Mouse (Mus musculus) lung, adult 2 months (tissue): ENCODE results near the gene Togaram2.

Experiments
- CTCF ChIP-seq: fragments of 200-500 bp; IDR thresholded peaks from 2 replicates; pipeline ENCODE4 v1.5.1; 2011; ENCODE audit warnings: mild to moderate bottlenecking, low read length, control low read depth; ENCODE audit not compliant: insufficient read depth
- POLR2A ChIP-seq: fragments of 200-500 bp; IDR thresholded peaks from 2 replicates; pipeline ENCODE4 v1.6.1; 2011; ENCODE audit warnings: low read depth, mild to moderate bottlenecking, control low read depth, low read length, borderline replicate concordance; ENCODE audit errors: extremely low read depth

DNA sequence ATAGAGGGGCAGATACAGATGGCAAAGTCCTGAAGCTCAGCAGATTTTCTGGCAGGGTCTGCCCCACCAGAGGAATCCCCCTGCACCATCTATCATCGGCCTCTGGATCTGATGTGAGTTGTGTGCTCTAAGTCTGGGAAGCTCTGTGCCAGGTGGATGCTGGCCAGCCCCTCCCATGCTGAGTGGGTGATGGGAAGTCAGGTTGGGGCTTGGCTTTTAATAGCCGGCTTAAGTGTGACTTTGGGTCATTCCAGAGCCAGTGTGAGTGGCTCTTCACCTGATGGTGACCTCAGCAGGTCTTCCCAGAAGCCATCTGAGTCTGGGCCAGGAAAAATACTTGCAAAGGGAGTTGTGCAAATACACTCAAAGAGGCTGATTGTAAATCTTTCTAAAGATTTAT, 57.6 kb downstream of the Togaram2 start:
- no peak for TF ChIP-seq CTCF
- TF ChIP-seq POLR2A = no peak
